Mouse (Mus musculus): Measurements from ENCODE around the gene Sh3bgrl3. TPM values are rescaled to one million over a fixed set of nuclear protein-coding genes. Genes with fewer than 3 reads are reported as not detected.

Gene Sh3bgrl3
- 308 and 310 TPM in 2 replicates for polyA plus RNA-seq (2015; fragmentation: Nextera tagmentation; extraction: Ambion mirVana)

GRCm38 (mm10) chr4:134128221-134128982 lies at the start of gene Sh3bgrl3:
Gene Sh3bgrl3 (minus strand): TSS chr4:134128789.

GRCm38 (mm10) chr4:134101979-134102741 lies 26.4 kb downstream of the Sh3bgrl3 start, which contains the start of gene Ubxn11:
Gene Ubxn11 (plus strand): TSS chr4:134102570.

GRCm38 (mm10) chr4:134094923-134095547 lies 33.6 kb downstream of the Sh3bgrl3 start, which contains the start of gene Cd52:
Gene Cd52 (minus strand): TSS chr4:134095082.

Other genes with a start within 250 kb of the Sh3bgrl3 start
- gene Rps6ka1, start 241.0 kb downstream of the Sh3bgrl3 start, polyA plus RNA-seq (2015; fragmentation: Nextera tagmentation; extraction: Ambion mirVana): 11.7 and 22.3 TPM in 2 replicates
- 945 and 1,085 TPM in 2 replicates for gene Hmgn2, start 160.1 kb downstream of the Sh3bgrl3 start, polyA plus RNA-seq (2015; fragmentation: Nextera tagmentation; extraction: Ambion mirVana)
- 25.2 and 34.1 TPM in 2 replicates for gene Dhdds, start 127.9 kb downstream of the Sh3bgrl3 start, polyA plus RNA-seq (2015; fragmentation: Nextera tagmentation; extraction: Ambion mirVana)
- 0.04 and 0.09 TPM in 2 replicates for gene Lin28a, start 109.9 kb downstream of the Sh3bgrl3 start, polyA plus RNA-seq (2015; fragmentation: Nextera tagmentation; extraction: Ambion mirVana)
- not detected in 2 replicates for gene Zfp683, start 75.0 kb downstream of the Sh3bgrl3 start, polyA plus RNA-seq (2015; fragmentation: Nextera tagmentation; extraction: Ambion mirVana)
- 0.92 TPM in 1 of 2 replicates, not detected in the other for gene Crybg2, start 68.0 kb downstream of the Sh3bgrl3 start, polyA plus RNA-seq (2015; fragmentation: Nextera tagmentation; extraction: Ambion mirVana)
- gene Cd52, start 33.7 kb downstream of the Sh3bgrl3 start, polyA plus RNA-seq (2015; fragmentation: Nextera tagmentation; extraction: Ambion mirVana): 24.9 and 36.6 TPM in 2 replicates
- 4.0 and 8.7 TPM in 2 replicates for gene Ubxn11, start 26.2 kb downstream of the Sh3bgrl3 start, polyA plus RNA-seq (2015; fragmentation: Nextera tagmentation; extraction: Ambion mirVana)
- gene Cep85, start 58.3 kb upstream of the Sh3bgrl3 start, polyA plus RNA-seq (2015; fragmentation: Nextera tagmentation; extraction: Ambion mirVana): 24.0 and 39.9 TPM in 2 replicates
- not detected in 2 replicates for gene Gm7534, start 74.2 kb upstream of the Sh3bgrl3 start, polyA plus RNA-seq (2015; fragmentation: Nextera tagmentation; extraction: Ambion mirVana)
- gene Catsper4, start 98.6 kb upstream of the Sh3bgrl3 start, polyA plus RNA-seq (2015; fragmentation: Nextera tagmentation; extraction: Ambion mirVana): not detected in 2 replicates
- 0.46 and 0.55 TPM in 2 replicates for gene Cnksr1, start 109.6 kb upstream of the Sh3bgrl3 start, polyA plus RNA-seq (2015; fragmentation: Nextera tagmentation; extraction: Ambion mirVana)
- gene E130218I03Rik, start 114.9 kb upstream of the Sh3bgrl3 start, polyA plus RNA-seq (2015; fragmentation: Nextera tagmentation; extraction: Ambion mirVana): 0.17 TPM in 1 of 2 replicates, not detected in the other
- gene Zfp593, start 116.8 kb upstream of the Sh3bgrl3 start, polyA plus RNA-seq (2015; fragmentation: Nextera tagmentation; extraction: Ambion mirVana): 17.0 and 19.2 TPM in 2 replicates
- gene Gm30191, start 118.1 kb upstream of the Sh3bgrl3 start, polyA plus RNA-seq (2015; fragmentation: Nextera tagmentation; extraction: Ambion mirVana): not detected in 2 replicates
- 11.8 and 12.2 TPM in 2 replicates for gene Grrp1, start 125.3 kb upstream of the Sh3bgrl3 start, polyA plus RNA-seq (2015; fragmentation: Nextera tagmentation; extraction: Ambion mirVana)
- 12.5 and 15.1 TPM in 2 replicates for gene Pdik1l, start 159.1 kb upstream of the Sh3bgrl3 start, polyA plus RNA-seq (2015; fragmentation: Nextera tagmentation; extraction: Ambion mirVana)
- 0.41 and 0.68 TPM in 2 replicates for gene Trim63, start 186.3 kb upstream of the Sh3bgrl3 start, polyA plus RNA-seq (2015; fragmentation: Nextera tagmentation; extraction: Ambion mirVana)
- gene Slc30a2, start 214.4 kb upstream of the Sh3bgrl3 start, polyA plus RNA-seq (2015; fragmentation: Nextera tagmentation; extraction: Ambion mirVana): 5.0 and 7.6 TPM in 2 replicates